Mouse (Mus musculus) spleen, adult 2 months (tissue): ENCODE measurements around the gene Bcam. TPM values are rescaled to one million over a fixed set of nuclear protein-coding genes. Genes with fewer than 3 reads are reported as not detected.
"Not testable (repeated sequence)": the region's sequence is repeated elsewhere in the genome, so short reads cannot be mapped to it uniquely, and the experiment has no call there.

Experiments used
- DNase-seq, 2 experiments: peaks; one replicate each; pipeline versions ENCODE4 v3.0.0 to v3.0.0-alpha.2; 2012 to 2021; ENCODE audit warnings: low spot score in 2 of 2, low read depth in 1 of 2
- H3K27ac ChIP-seq: fragments of 200-500 bp; 2 replicates; pipeline ENCODE4 v1.5.1; 2012; ENCODE audit warnings: low read length, inconsistent platforms; ENCODE audit not compliant: insufficient read depth
- H3K27me3 ChIP-seq: fragments of 200-500 bp; 2 replicates; pipeline ENCODE4 v1.6.1; 2012; ENCODE audit warnings: mild to moderate bottlenecking, moderate library complexity, low read length, inconsistent platforms; ENCODE audit not compliant: control insufficient read depth, insufficient read depth
- H3K36me3 ChIP-seq: fragments of 200-500 bp; 2 replicates; pipeline ENCODE4 v1.6.1; 2012; ENCODE audit warnings: mild to moderate bottlenecking, low read length, inconsistent platforms; ENCODE audit not compliant: control insufficient read depth, insufficient read depth
- H3K4me1 ChIP-seq: fragments of 200-500 bp; 2 replicates; pipeline ENCODE4 v1.6.1; 2011; ENCODE audit warnings: inconsistent platforms; ENCODE audit not compliant: control insufficient read depth, insufficient read depth, insufficient read length
- H3K4me3 ChIP-seq: fragments of 200-500 bp; 2 replicates; pipeline ENCODE4 v1.5.1; 2011; ENCODE audit warnings: mild to moderate bottlenecking, inconsistent platforms; ENCODE audit not compliant: insufficient read depth, insufficient read length; ENCODE audit errors: extremely low read depth
- CTCF ChIP-seq: fragments of 200-500 bp; IDR thresholded peaks from 2 replicates; pipeline ENCODE4 v1.5.1; 2011; ENCODE audit warnings: mild to moderate bottlenecking, inconsistent platforms; ENCODE audit not compliant: insufficient read depth, insufficient read length, insufficient replicate concordance; ENCODE audit errors: extremely low read depth
- POLR2A ChIP-seq: fragments of 200-500 bp; IDR thresholded peaks from 2 replicates; pipeline ENCODE4 v1.6.1; 2011; ENCODE audit warnings: low read depth, low read length, inconsistent platforms
- WGBS: fragments of 180-500 bp; shearing (Covaris S2); methylation state at CpG from one replicate; pipeline ENCODE4 v1.1.7; 2018; 5-methylcytosine and 5-hydroxymethylcytosine counted together
- polyA plus RNA-seq: library from polyadenylated mRNA; depleted of rRNA; stranded (reverse); fragments of >200 nt; gene quantifications from 2 replicates; pipeline ENCODE4 v1.2.3, GENCODE M21; 2012

The Bcam gene
- polyA plus RNA-seq, 1 experiment = 30.1 TPM

- 11% methylated on average over 32 of the region's 32 CpGs for WGBS
- TF ChIP-seq POLR2A (no peak), CTCF (peak; percentile 95)
- H3K4me1 ChIP-seq = peaks cover 10% of the 10 kb centered on the region
- no peak within 1 kb of the TSS for H3K27ac ChIP-seq
- 0 out of 2 replicates have a peak, but pooled peaks cover 2% of the 10 kb centered on the region for H3K27me3 ChIP-seq
- DNase-seq = peak; percentile 66 to 88
- no peaks in the 10 kb centered on the region for H3K36me3 ChIP-seq
- peak within 1 kb of the TSS; percentile 25; the same call in 1 of the 2 replicates for H3K4me3 ChIP-seq
Measured at GRCm38 (mm10) chr7:19796697-19797588, 26.1 kb upstream of the Bcam start, which contains the start of gene Cblc. Gene Cblc, minus strand, starts transcription at chr7:19796809.

GRCm38 (mm10) chr7:19796254-19796653 lies 25.4 kb upstream of the Bcam start:
- 61% methylated on average over 18 of the region's 18 CpGs for WGBS

GRCm38 (mm10) chr7:19795236-19795635 lies 24.4 kb upstream of the Bcam start:
- H3K27ac ChIP-seq = no peak overlapping the region
- 76% methylated on average over 2 of the region's 2 CpGs for WGBS

More at GRCm38 (mm10) chr7:19796254-19796653, 25.4 kb upstream of the Bcam start:
- Histone ChIP-seq H3K36me3 (no peaks in the 10 kb centered on the region), H3K4me1 (peaks cover 10% of the 10 kb centered on the region), H3K4me3 (no peak overlapping the region), H3K27ac (no peak overlapping the region), H3K27me3 (0 out of 2 replicates have a peak, but pooled peaks cover 2% of the 10 kb centered on the region)
- DNase-seq = no peak
- TF ChIP-seq CTCF = no peak
- TF ChIP-seq POLR2A = no peak

GRCm38 (mm10) chr7:19792701-19793630 lies 22.1 kb upstream of the Bcam start:
- H3K27ac ChIP-seq = no peak overlapping the region
- no peak for DNase-seq
- H3K36me3 ChIP-seq = no peaks in the 10 kb centered on the region
- no peak overlapping the region for H3K4me3 ChIP-seq
- peaks cover 17% of the 10 kb centered on the region for H3K4me1 ChIP-seq
- WGBS = 71% methylated on average over 19 of the region's 19 CpGs
- H3K27me3 ChIP-seq = 0 out of 2 replicates have a peak, but pooled peaks cover 2% of the 10 kb centered on the region
- TF ChIP-seq CTCF = no peak
- no peak for TF ChIP-seq POLR2A

More at GRCm38 (mm10) chr7:19795236-19795635, 24.4 kb upstream of the Bcam start:
- Histone ChIP-seq H3K36me3 (no peaks in the 10 kb centered on the region), H3K4me1 (peaks cover 12% of the 10 kb centered on the region), H3K27me3 (0 out of 2 replicates have a peak, but pooled peaks cover 2% of the 10 kb centered on the region), H3K4me3 (no peak overlapping the region)
- no peak for DNase-seq
- no peak for TF ChIP-seq CTCF
- TF ChIP-seq POLR2A = no peak

- not testable (repeated sequence) for H3K27me3 ChIP-seq, DNase-seq
- WGBS = 92% methylated on average over 2 of the region's 2 CpGs
Measured at GRCm38 (mm10) chr7:19791504-19791903, 20.7 kb upstream of the Bcam start.

GRCm38 (mm10) chr7:19789904-19790347 lies 19.1 kb upstream of the Bcam start:
- no peaks in the 10 kb centered on the region for H3K36me3 ChIP-seq
- no peaks in the 10 kb centered on the region for H3K27me3 ChIP-seq
- H3K27ac ChIP-seq = no peak overlapping the region
- peak overlapping the region; percentile 26; the same call in 1 of the 2 replicates for H3K4me3 ChIP-seq
- WGBS = 2% methylated on average over 19 of the region's 19 CpGs
- TF ChIP-seq CTCF (peak; percentile 96), POLR2A (no peak)
- H3K4me1 ChIP-seq = peaks cover 13% of the 10 kb centered on the region
- peak; percentile 53 to 86 for DNase-seq

More at GRCm38 (mm10) chr7:19791504-19791903, 20.7 kb upstream of the Bcam start:
- not testable (repeated sequence) for H3K4me3 ChIP-seq, H3K36me3 ChIP-seq, H3K27ac ChIP-seq
- peaks cover 13% of the 10 kb centered on the region for H3K4me1 ChIP-seq
